Mouse (Mus musculus): Measurements from ENCODE around the gene Copz1. TPM values are rescaled to one million over a fixed set of nuclear protein-coding genes. Genes with fewer than 3 reads are reported as not detected.

Gene Copz1
- polyA plus RNA-seq, 1 experiment from 2014 or later, result 195 TPM

DNA sequence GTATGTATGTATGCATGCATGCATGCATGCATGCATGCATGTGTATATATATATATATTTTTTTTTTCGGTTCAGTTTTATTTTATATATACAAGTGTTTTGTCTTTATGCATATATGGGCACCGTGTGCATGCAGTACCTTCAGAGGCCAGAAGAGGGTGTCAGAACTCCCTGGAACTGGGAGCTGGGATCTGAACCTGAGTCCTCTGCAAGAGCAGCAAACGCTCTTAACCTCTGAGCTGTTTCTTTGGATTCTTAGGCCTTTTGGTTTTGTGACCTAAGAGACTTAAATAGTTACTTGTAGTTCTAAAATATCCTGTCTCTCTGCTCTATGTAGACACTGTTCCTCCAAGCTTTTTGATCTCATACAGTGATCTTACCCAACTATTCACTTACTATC lies 11.6 kb downstream of the Copz1 start:
- no peaks in the 10 kb centered on the region for H3K27me3 ChIP-seq (ENCODE audit: control insufficient read depth, insufficient read depth, low read length)
- H3K36me3 ChIP-seq (ENCODE audit: control insufficient read depth, insufficient read depth, low read length), result no peaks in the 10 kb centered on the region
- H3K9me3 ChIP-seq (ENCODE audit: control insufficient read depth, low read length), result no peaks in the 10 kb centered on the region
- no peak overlapping the region for H3K4me3 ChIP-seq (ENCODE audit: low read depth, low read length)
- no peak for ATAC-seq (ENCODE audit: low read depth)
- no peak overlapping the region for H3K4me2 ChIP-seq (ENCODE audit: low read depth, low read length)
- 55% methylated on average over 3 of the region's 3 CpGs for WGBS
- H3K4me1 ChIP-seq (ENCODE audit: control insufficient read depth, insufficient read depth, low read length), result peaks cover 20% of the 10 kb centered on the region; the same call in 1 of the 2 replicates
- H3K27ac ChIP-seq (ENCODE audit: low read depth, low read length), result no peak overlapping the region
- H3K9ac ChIP-seq (replicated peaks; ENCODE audit: low read depth, low read length), result no peak overlapping the region

- no peaks in the 10 kb centered on the region for H3K36me3 ChIP-seq (ENCODE audit: control insufficient read depth, insufficient read depth, low read length)
- no peaks in the 10 kb centered on the region for H3K9me3 ChIP-seq (ENCODE audit: control insufficient read depth, low read length)
- H3K27ac ChIP-seq (ENCODE audit: low read depth, low read length), result no peak overlapping the region; the same call in 1 of the 2 replicates
- peaks cover 26% of the 10 kb centered on the region; the same call in 1 of the 2 replicates for H3K4me1 ChIP-seq (ENCODE audit: control insufficient read depth, insufficient read depth, low read length)
- H3K4me3 ChIP-seq (ENCODE audit: low read depth, low read length), result no peak overlapping the region
- ATAC-seq (ENCODE audit: low read depth), result no peak
- 34% methylated on average over 2 of the region's 2 CpGs for WGBS
- H3K4me2 ChIP-seq (ENCODE audit: low read depth, low read length), result no peak overlapping the region
- no peaks in the 10 kb centered on the region for H3K27me3 ChIP-seq (ENCODE audit: control insufficient read depth, insufficient read depth, low read length)
- H3K9ac ChIP-seq (replicated peaks; ENCODE audit: low read depth, low read length), result no peak overlapping the region
These were observed 12.1 kb downstream of the Copz1 start for GRCm38 (mm10) chr15:103284647-103285046.

- no peak overlapping the region for H3K4me2 ChIP-seq (ENCODE audit: low read depth, low read length)
- ATAC-seq (ENCODE audit: low read depth), result no peak
- H3K36me3 ChIP-seq (ENCODE audit: control insufficient read depth, insufficient read depth, low read length), result no peaks in the 10 kb centered on the region
- H3K27me3 ChIP-seq (ENCODE audit: control insufficient read depth, insufficient read depth, low read length), result no peaks in the 10 kb centered on the region
- no peaks in the 10 kb centered on the region for H3K9me3 ChIP-seq (ENCODE audit: control insufficient read depth, low read length)
- H3K9ac ChIP-seq (replicated peaks; ENCODE audit: low read depth, low read length), result no peak overlapping the region
- H3K4me1 ChIP-seq (ENCODE audit: control insufficient read depth, insufficient read depth, low read length), result peaks cover 36% of the 10 kb centered on the region
- 59% methylated on average over 1 of the region's 1 CpGs for WGBS
- H3K27ac ChIP-seq (ENCODE audit: low read depth, low read length), result peak overlapping the region; percentile 70
- H3K4me3 ChIP-seq (ENCODE audit: low read depth, low read length), result no peak overlapping the region
These were observed 13.4 kb downstream of the Copz1 start for GRCm38 (mm10) chr15:103285778-103286417.

DNA sequence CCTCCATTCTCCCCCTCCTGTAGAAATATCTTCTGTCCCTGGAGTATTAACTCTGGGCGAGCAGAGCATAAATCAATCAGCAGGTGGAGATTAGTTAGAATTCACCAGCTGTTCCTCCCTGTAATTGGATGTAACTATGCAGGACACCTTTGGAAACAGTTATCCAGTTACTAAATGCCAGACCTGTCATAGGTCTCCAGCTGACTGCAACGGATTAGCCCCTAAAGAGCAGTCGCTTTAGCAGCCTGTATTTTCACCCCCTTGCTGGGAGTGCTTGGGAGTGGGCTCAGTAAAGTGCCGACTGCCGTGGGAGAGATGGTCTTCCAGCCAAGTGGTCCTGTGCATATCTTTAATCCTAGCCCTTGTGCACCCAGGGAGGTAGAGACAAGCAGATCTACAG lies 17.1 kb downstream of the Copz1 start:
- Histone ChIP-seq H3K4me2 (ENCODE audit: low read depth, low read length) (no peak overlapping the region), H3K9me3 (ENCODE audit: control insufficient read depth, low read length) (no peaks in the 10 kb centered on the region), H3K9ac (replicated peaks; ENCODE audit: low read depth, low read length) (no peak overlapping the region), H3K27me3 (ENCODE audit: control insufficient read depth, insufficient read depth, low read length) (no peaks in the 10 kb centered on the region), H3K4me1 (ENCODE audit: control insufficient read depth, insufficient read depth, low read length) (peaks cover 40% of the 10 kb centered on the region), H3K27ac (ENCODE audit: low read depth, low read length) (peak overlapping the region; percentile 71; the same call in 1 of the 2 replicates), H3K4me3 (ENCODE audit: low read depth, low read length) (no peak overlapping the region), H3K36me3 (ENCODE audit: control insufficient read depth, insufficient read depth, low read length) (no peaks in the 10 kb centered on the region)
- ATAC-seq (ENCODE audit: low read depth), result peak; percentile 25; the same call in 1 of the 2 replicates
- WGBS, result 13% methylated on average over 5 of the region's 5 CpGs

- peak overlapping the region; percentile 50 for H3K27ac ChIP-seq (ENCODE audit: low read depth, low read length)
- no peaks in the 10 kb centered on the region for H3K9me3 ChIP-seq (ENCODE audit: control insufficient read depth, low read length)
- no peak overlapping the region for H3K4me2 ChIP-seq (ENCODE audit: low read depth, low read length)
- no peak overlapping the region for H3K4me3 ChIP-seq (ENCODE audit: low read depth, low read length)
- 47% methylated on average over 6 of the region's 6 CpGs for WGBS
- no peaks in the 10 kb centered on the region for H3K36me3 ChIP-seq (ENCODE audit: control insufficient read depth, insufficient read depth, low read length)
- peak; percentile 52; the same call in 1 of the 2 replicates for ATAC-seq (ENCODE audit: low read depth)
- H3K9ac ChIP-seq (replicated peaks; ENCODE audit: low read depth, low read length), result no peak overlapping the region
- H3K27me3 ChIP-seq (ENCODE audit: control insufficient read depth, insufficient read depth, low read length), result no peaks in the 10 kb centered on the region
- H3K4me1 ChIP-seq (ENCODE audit: control insufficient read depth, insufficient read depth, low read length), result peaks cover 36% of the 10 kb centered on the region
These were observed 17.9 kb downstream of the Copz1 start for GRCm38 (mm10) chr15:103290417-103290816.

- H3K27me3 ChIP-seq (ENCODE audit: control insufficient read depth, insufficient read depth, low read length), result no peaks in the 10 kb centered on the region
- no peak overlapping the region for H3K9ac ChIP-seq (replicated peaks; ENCODE audit: low read depth, low read length)
- no peaks in the 10 kb centered on the region for H3K9me3 ChIP-seq (ENCODE audit: control insufficient read depth, low read length)
- H3K4me3 ChIP-seq (ENCODE audit: low read depth, low read length), result no peak overlapping the region
- no peak overlapping the region for H3K4me2 ChIP-seq (ENCODE audit: low read depth, low read length)
- H3K4me1 ChIP-seq (ENCODE audit: control insufficient read depth, insufficient read depth, low read length), result peaks cover 36% of the 10 kb centered on the region
- ATAC-seq (ENCODE audit: low read depth), result peak; percentile 73
- H3K36me3 ChIP-seq (ENCODE audit: control insufficient read depth, insufficient read depth, low read length), result no peaks in the 10 kb centered on the region
- H3K27ac ChIP-seq (ENCODE audit: low read depth, low read length), result peak overlapping the region; percentile 50
- WGBS, result 59% methylated on average over 9 of the region's 9 CpGs
These were observed 18.3 kb downstream of the Copz1 start for GRCm38 (mm10) chr15:103290843-103291242.

DNA sequence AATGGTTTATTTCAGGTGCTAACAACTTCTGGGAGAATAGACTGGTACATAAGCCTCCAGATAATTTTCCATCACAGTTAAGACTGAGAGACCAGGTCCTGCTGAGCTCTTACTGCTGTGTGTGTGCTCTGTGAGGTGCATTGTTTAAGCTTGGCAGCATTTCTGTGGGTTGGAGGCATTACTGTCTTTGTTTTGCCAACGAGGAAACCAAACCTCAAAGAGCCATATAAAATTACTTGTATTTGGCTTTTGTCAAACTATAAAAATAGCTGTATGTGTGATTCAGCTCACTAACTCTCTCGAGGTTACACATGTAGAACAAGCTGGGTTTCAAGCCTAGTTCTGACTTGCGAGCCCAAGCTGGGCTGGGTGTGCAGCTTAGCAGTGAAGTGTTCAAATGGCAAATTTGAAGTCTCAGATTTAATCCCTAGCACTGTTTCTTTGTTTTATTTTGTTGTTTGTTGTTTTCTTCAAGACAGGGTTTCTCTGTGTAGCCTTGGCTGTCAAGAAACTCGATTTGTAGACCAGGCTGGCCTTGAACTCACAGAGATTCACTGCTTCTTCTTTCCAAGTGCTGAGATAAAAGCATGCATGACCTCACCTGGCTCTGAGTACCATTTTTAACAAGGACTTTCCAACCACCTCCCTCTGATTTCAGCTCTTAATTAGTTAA lies 20.3 kb downstream of the Copz1 start:
- ATAC-seq (ENCODE audit: low read depth), result no peak
- Histone ChIP-seq H3K4me1 (ENCODE audit: control insufficient read depth, insufficient read depth, low read length) (peaks cover 52% of the 10 kb centered on the region), H3K36me3 (ENCODE audit: control insufficient read depth, insufficient read depth, low read length) (no peaks in the 10 kb centered on the region)

GRCm38 (mm10) chr15:103293375-103293774 lies 20.9 kb downstream of the Copz1 start:
- Histone ChIP-seq H3K4me2 (ENCODE audit: low read depth, low read length) (no peak overlapping the region), H3K27ac (ENCODE audit: low read depth, low read length) (no peak overlapping the region), H3K9me3 (ENCODE audit: control insufficient read depth, low read length) (no peaks in the 10 kb centered on the region), H3K27me3 (ENCODE audit: control insufficient read depth, insufficient read depth, low read length) (no peaks in the 10 kb centered on the region), H3K4me3 (ENCODE audit: low read depth, low read length) (no peak overlapping the region), H3K4me1 (ENCODE audit: control insufficient read depth, insufficient read depth, low read length) (peaks cover 58% of the 10 kb centered on the region), H3K36me3 (ENCODE audit: control insufficient read depth, insufficient read depth, low read length) (no peaks in the 10 kb centered on the region), H3K9ac (replicated peaks; ENCODE audit: low read depth, low read length) (no peak overlapping the region)
- no peak for ATAC-seq (ENCODE audit: low read depth)
- WGBS, result 98% methylated on average over 2 of the region's 2 CpGs

More for the DNA sequence above, 20.3 kb downstream of the Copz1 start:
- Histone ChIP-seq H3K4me3 (ENCODE audit: low read depth, low read length) (no peak overlapping the region), H3K9ac (replicated peaks; ENCODE audit: low read depth, low read length) (no peak overlapping the region), H3K27ac (ENCODE audit: low read depth, low read length) (no peak overlapping the region; the same call in 1 of the 2 replicates), H3K9me3 (ENCODE audit: control insufficient read depth, low read length) (no peaks in the 10 kb centered on the region), H3K4me2 (ENCODE audit: low read depth, low read length) (no peak overlapping the region), H3K27me3 (ENCODE audit: control insufficient read depth, insufficient read depth, low read length) (no peaks in the 10 kb centered on the region)
- WGBS, result 80% methylated on average over 4 of the region's 4 CpGs

- Histone ChIP-seq H3K9me3 (ENCODE audit: control insufficient read depth, low read length) (no peaks in the 10 kb centered on the region), H3K36me3 (ENCODE audit: control insufficient read depth, insufficient read depth, low read length) (no peaks in the 10 kb centered on the region), H3K4me2 (ENCODE audit: low read depth, low read length) (no peak overlapping the region), H3K27me3 (ENCODE audit: control insufficient read depth, insufficient read depth, low read length) (no peaks in the 10 kb centered on the region), H3K4me1 (ENCODE audit: control insufficient read depth, insufficient read depth, low read length) (peaks cover 60% of the 10 kb centered on the region), H3K9ac (replicated peaks; ENCODE audit: low read depth, low read length) (no peak overlapping the region), H3K4me3 (ENCODE audit: low read depth, low read length) (no peak overlapping the region), H3K27ac (ENCODE audit: low read depth, low read length) (no peak overlapping the region)
- no peak for ATAC-seq (ENCODE audit: low read depth)
- WGBS, result 82% methylated on average over 2 of the region's 2 CpGs
These were observed 22.1 kb downstream of the Copz1 start for GRCm38 (mm10) chr15:103294649-103295048.

All from neural tube, embryonic 14.5 days (tissue).